Mouse (Mus musculus): ENCODE data around the gene Car11.

Car11 gene

DNA sequence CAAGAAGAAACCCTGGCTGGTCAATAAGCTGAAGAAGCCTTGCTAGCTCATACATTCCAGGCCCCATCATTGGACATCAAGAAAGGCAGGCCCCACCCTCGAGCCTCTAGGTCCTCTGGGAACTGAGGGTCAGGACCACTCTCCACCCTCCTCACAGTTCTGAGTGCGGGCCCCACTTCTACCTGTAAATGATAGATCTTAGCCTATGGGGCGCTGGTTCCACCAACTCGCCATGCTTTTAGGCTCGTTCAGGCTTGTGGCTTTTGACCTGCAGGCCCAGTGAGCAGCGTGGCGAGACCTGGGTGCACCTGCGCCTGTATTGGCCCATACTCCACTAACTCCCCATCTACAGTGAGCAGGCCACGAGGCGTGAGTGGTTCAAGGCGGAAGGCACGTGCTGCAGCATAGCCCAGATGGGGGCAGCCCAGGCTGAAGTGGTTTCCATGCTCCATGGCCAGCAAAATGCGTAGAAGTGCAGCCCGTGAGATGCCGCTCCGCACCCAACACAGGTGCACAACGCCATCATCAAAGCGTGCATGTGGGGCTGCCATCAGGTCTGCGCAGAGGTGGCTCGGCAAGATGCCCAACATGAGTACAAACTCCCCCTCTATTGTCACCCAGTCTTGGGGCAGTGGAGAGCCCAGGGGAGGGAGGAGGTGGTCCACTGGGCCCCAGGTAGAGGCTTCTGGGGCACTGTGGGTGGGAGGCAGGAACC lies 11.0 kb downstream of the Car11 start:
- DNase-seq (ENCODE audit: low spot score in 2 of 2), result no peak

GRCm38 (mm10) chr7:45711316-45712021 lies 11.8 kb downstream of the Car11 start:
- DNase-seq (ENCODE audit: low spot score in 2 of 2), result no peak

DNA sequence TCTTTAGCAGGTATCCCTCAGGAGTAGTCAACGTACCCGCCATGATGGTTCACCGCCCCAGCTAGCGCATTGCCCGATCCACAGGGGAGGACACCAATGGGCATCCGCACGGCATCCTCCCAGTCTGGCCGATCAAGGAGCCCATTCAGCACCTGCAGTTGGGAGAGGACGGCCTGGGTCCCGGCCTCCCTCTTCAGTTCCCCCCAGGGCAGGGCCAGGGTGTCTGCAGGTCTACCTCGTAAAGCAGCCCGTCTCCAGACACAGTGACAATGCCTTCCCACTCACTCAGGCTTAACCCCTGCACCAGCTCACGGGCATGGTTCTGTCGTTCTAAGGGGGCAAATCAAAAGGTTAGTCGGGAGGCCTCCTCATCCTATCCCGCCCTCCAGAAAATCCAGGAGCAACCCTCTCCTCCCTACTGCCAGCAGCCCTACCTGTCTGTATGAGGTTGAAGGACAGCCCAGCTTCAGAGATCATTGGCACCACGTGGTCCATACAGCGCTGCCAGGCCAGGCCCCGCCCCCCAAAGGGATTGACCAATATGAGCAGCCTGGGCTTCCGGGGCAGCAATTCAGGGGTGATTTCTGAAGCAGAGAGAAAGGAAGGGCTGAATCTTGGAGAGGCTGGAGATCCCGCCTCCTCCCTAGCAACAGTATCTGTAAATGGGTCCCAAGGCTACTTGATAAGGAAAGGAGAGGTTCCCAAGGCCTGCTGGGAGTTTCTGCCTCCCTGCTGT lies 12.5 kb downstream of the Car11 start:
- DNase-seq (ENCODE audit: low spot score in 2 of 2), result no peak

- DNase-seq (ENCODE audit: low spot score in 2 of 2), result no peak
Measured at GRCm38 (mm10) chr7:45713396-45713795, 13.8 kb downstream of the Car11 start.

GRCm38 (mm10) chr7:45713881-45714520 lies 14.4 kb downstream of the Car11 start:
- no peak for DNase-seq (ENCODE audit: low spot score in 2 of 2)

DNA sequence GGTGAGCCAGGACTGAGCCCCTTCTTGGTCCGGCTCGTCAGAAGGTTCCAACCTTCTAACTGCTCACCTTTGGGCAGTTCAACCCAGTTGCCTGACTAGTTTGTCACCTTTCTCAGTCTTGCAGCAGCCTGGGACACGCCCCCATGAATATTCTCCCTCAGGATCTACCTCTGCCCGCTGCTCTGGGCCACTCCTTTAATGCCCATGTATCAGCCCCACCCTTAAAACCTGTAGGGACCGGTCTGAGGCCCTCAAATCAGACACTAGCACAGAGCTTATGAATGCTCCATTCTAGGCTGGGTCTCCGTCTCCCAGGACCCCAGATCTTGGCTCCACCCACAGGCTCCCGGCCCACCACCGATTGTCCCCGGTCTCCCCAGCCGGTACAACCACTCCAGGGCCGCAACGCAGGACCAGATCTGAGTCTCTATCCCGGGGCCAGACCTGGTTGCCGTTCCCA lies 15.0 kb downstream of the Car11 start:
- DNase-seq (ENCODE audit: low spot score in 2 of 2), result no peak

GRCm38 (mm10) chr7:45715090-45715708 lies 15.6 kb downstream of the Car11 start, which contains the start of gene Rpl18:
Gene Rpl18 (plus strand): TSS chr7:45715457.
- DNase-seq (ENCODE audit: low spot score in 2 of 2), result peak; percentile 98 to 99

DNA sequence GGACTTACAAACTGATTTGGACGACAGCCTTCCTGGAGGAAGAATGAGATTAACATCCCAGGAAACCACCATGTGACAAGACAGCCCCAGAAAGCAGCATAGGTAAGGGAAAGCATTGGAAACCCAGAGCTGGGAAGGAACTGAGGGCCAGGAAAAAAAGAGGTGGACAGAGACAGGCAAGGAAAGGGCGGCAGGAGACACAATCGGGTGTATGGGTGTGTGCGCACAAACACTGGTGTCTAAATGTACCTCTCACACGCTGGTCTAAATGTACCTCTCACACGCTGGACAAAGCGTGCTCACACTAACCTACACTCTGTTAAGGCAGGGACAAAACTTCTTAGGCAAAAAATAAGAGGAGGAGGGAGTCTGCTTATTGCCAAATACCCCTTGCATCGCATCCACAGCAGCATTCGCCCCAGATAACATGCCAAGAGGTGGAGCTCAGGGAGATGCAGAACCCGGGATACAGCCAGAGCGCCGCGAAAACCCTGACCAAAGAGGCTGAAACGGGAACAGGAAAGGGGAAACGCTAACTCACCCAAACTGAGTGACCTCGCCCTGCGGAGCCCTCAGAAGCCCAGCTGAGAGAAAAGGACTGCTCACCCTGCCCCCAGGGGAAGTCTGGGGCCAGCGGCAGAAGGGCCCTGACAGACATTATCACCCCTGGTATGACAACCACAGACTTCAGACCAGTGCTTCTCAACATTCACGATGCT lies 16.3 kb downstream of the Car11 start:
- no peak for DNase-seq (ENCODE audit: low spot score in 2 of 2)

GRCm38 (mm10) chr7:45716460-45716857 lies 16.8 kb downstream of the Car11 start:
- no peak for DNase-seq (ENCODE audit: low spot score in 2 of 2)

DNA sequence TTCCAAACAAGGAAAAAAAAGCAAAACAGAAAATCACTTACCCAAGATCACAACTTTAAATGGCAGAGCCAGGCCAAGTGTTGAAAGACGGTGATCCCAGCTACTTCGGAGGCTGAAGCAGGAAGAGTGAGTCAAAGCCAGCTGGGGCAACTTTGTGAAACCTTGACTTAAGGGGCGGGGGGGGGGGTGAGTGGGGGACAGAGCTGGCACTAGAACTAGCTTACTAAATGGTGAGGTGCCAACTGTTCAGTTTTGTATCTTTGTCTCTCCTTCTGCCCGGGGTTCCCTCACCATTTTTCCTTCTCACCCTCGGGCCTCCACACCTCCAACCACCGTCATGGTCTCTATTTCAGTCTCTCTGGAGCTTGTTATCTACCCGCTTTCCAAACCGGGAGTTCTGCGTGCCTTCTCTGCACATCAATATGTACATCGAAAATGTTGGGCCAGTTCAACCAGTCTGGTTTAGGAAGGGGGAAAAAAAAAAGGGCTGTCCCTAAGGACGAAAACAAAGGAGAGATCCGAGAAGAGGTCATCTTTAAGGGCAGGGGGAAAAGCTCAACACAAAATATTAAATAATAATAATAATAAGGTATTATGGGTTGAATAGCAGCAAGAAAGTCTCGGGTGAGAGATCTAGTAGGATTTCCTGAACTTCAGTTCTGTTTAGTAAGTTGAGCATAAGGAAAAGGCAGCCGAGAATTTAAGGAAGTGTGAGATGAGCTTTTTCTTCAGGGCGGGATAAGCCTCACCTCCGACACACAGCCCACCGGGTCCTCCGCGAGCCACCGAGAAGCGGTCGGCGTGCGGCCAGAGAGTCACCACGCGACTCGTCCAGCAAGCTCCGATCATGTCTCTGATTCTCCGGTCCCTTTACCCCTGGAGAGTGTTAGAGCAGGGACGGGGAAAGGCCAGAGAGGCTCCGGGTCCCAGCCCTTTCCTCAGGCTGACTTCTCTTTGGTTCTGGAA lies 17.6 kb downstream of the Car11 start:
- no peak for DNase-seq (ENCODE audit: low spot score in 2 of 2)

GRCm38 (mm10) chr7:45717918-45718297 lies 18.3 kb downstream of the Car11 start, which contains the start of gene Sphk2:
Gene Sphk2 (minus strand): TSS chr7:45718002.
- peak; percentile 97 to 99 for DNase-seq (ENCODE audit: low spot score in 2 of 2)

GRCm38 (mm10) chr7:45718331-45718730 lies 18.7 kb downstream of the Car11 start:
- DNase-seq (ENCODE audit: low spot score in 2 of 2), result no peak

GRCm38 (mm10) chr7:45719180-45719579 lies 19.5 kb downstream of the Car11 start:
- DNase-seq (ENCODE audit: low spot score in 2 of 2), result no peak

- no peak for DNase-seq (ENCODE audit: low spot score in 2 of 2)
Measured at GRCm38 (mm10) chr7:45719738-45720412, 20.2 kb downstream of the Car11 start.

GRCm38 (mm10) chr7:45720413-45721233 lies 21.0 kb downstream of the Car11 start, which contains the start of gene Fam83e:
Gene Fam83e (plus strand): TSS chr7:45721212.
- DNase-seq (ENCODE audit: low spot score in 2 of 2), result no peak

- DNase-seq (ENCODE audit: low spot score in 2 of 2), result no peak
Measured at GRCm38 (mm10) chr7:45721234-45721571, 21.6 kb downstream of the Car11 start.

DNA sequence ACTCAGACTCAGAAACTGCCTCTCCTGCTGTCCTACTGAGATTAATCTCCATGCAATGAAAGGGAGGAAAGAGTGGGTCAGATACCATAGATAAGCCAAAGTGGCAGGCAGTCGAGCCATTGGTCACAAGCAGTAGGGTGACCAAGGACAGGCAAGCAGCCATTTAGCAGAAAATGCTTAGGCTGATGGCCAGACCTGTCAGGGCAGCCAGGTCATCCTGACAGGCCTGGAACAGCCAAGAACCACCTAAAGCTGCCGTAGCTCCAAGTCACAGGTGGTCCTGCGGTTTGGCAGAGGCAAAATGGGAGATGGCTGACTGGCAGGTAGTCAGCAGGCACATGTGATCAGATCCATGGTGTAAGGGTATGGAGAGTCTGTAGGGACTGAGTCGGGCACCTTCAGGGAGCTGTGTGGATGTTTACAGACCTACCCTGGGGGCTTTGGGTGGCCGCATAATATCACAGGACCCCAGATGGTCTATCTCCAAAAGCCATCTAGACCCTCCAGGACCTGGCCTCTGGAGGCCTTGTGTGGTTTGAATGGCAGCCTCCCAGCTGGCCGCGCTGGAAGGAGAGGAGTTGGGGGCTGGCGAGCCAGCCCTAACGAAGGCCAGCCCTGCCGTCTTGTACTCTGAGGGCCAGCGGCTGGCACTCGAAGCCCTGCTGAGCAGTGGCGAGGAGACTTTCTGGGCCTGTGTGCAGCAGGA lies 22.2 kb downstream of the Car11 start:
- DNase-seq (ENCODE audit: low spot score in 2 of 2), result no peak

DNA sequence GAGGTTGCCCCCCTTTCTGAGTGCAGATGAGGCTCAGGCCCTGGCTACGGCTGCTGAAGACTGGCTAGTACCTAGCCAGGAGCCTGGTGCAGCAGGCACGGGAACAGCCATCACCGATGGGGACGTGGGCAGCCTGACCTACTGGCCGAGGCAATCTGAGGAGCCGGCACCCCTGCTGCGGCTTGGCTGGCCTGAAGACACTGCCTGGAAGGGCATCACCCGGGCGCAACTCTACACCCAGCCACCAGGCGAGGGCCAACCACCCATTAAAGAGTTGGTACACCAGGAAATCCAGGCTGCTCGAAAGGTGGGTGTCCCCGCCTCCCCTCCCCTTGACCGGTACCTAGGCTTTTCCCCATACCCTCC lies 22.7 kb downstream of the Car11 start:
- DNase-seq (ENCODE audit: low spot score in 2 of 2), result no peak
